Comparison of ENCODE assay signal across 9 mouse cellular contexts in the genomic region with DNA sequence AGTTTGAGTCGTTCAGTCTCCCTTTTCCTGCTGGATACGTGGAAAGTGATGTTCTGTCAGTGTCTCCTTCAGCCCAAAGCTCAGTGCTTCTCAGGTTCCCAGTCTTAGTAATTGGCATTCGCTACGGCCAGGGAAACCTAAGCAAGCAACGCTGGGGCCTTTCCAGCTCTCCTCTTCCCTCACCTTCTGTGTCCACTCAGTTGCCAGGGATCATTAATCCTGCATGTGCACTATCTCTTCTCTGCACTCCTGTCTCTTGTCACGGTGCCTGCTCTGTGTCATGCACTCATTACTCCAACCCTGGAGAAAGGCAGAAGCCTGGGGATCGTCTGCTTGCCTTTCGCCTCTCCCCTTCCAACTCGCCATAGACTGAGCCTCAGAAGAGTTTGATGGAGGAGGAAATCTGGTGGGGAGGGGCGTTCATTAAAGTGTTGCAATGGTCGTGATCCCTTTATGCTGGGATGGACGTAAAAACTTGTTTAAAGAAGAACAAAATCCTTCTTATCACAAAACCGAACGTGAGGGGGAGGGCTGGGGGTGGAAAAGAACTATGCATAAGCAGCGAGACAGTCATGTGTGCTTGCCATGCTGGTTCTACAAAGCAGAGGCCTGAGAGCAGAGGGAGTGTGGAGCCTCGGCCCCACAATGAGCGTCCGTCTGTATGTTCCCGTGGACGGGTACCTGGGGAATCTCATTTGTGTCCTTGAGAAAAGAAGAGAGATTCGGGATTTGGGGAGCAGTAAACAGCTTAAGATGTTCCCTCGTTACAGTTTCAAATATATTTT.
A peak's percentile ranks its signal among the peaks of the same experiment; 100 is the strongest.
DNase-seq lines count a peak whose midpoint lies in the region; ATAC-seq and TF ChIP-seq lines count a peak whose summit lies in the region.
"Had no signal": no experiment of that assay in that cellular context is flagged by ENCODE, and none has a peak within 500 bp of the region (broad histone marks: within the 10 kb centered on the region; RNA-seq: fewer than 3 reads in every experiment).

No protein-coding gene starts in this region.

- no peak for TF ChIP-seq CTCF in brain, embryonic 14.5 days (IDR thresholded peaks at IDR 0.05; ENCODE audit: borderline replicate concordance, extremely low read depth, insufficient read depth, insufficient read length)

- H3K27me3 ChIP-seq in heart, embryonic 13.5 days (replicated peaks): no peaks in the 10 kb centered on the region
- H3K27me3 ChIP-seq: neural tube, embryonic 13.5 days had no signal

- no peaks in the 10 kb centered on the region for H3K9me3 ChIP-seq in heart, embryonic 13.5 days
- H3K9me3 ChIP-seq: neural tube, embryonic 13.5 days had no signal

- peak; percentile 13 for DNase-seq in left cerebral cortex, adult 11 months (ENCODE audit: low spot score)
- no peak for DNase-seq in left cerebral cortex, postnatal 10 days (ENCODE audit: extremely low spot score in 1 of 2, low spot score in 2 of 2)
- DNase-seq in brain, embryonic 14.5 days (ENCODE audit: low read depth): peak; percentile 29
- peak; percentile 54 for DNase-seq in mesoderm, embryonic 11.5 days (ENCODE audit: low read depth, low spot score)
- DNase-seq in frontal cortex, postnatal 36 days (ENCODE audit: low spot score in 2 of 2): no peak
- DNase-seq in kidney, postnatal 4 days: no peak
- DNase-seq in thymus, postnatal 0 days (ENCODE audit: low spot score): no peak

- peak overlapping the region; percentile 25 for H3K4me3 ChIP-seq in heart, embryonic 13.5 days
- H3K4me3 ChIP-seq: neural tube, embryonic 13.5 days had no signal

- H3K4me2 ChIP-seq in heart, embryonic 13.5 days: peak overlapping the region; percentile 62
- H3K4me2 ChIP-seq: neural tube, embryonic 13.5 days had no signal

- peak overlapping the region; percentile 47 for H3K9ac ChIP-seq in heart, embryonic 13.5 days
- H3K9ac ChIP-seq: neural tube, embryonic 13.5 days had no signal

- intact Hi-C loops in left cerebral cortex, postnatal 10 days (cut with DNase I): no loop called here

- peaks cover 45% of the 10 kb centered on the region for H3K4me1 ChIP-seq in heart, embryonic 13.5 days

- no peaks in the 10 kb centered on the region for H3K36me3 ChIP-seq in heart, embryonic 13.5 days
- H3K36me3 ChIP-seq: neural tube, embryonic 13.5 days had no signal

- peak overlapping the region; percentile 79 for H3K27ac ChIP-seq in heart, embryonic 13.5 days (replicated peaks)
- H3K27ac ChIP-seq: neural tube, embryonic 13.5 days had no signal

- ATAC-seq in heart, embryonic 13.5 days (ENCODE audit: extremely low read depth, insufficient number of reproducible peaks, low FRiP score, low TSS enrichment): no peak

- WGBS in heart, embryonic 13.5 days: 21% methylated on average over 22 of the region's 22 CpGs

- no peak for TF ChIP-seq POLR2A in brain, embryonic 14.5 days (IDR thresholded peaks at IDR 0.05; ENCODE audit: borderline replicate concordance, extremely low read depth, insufficient read depth, insufficient read length, poor library complexity, severe bottlenecking)

Comparison
In these comparisons a context has a peak if more than half of its experiments do, and no peak if none do; other contexts are left out.
1. DNase-seq: peak in left cerebral cortex, adult 11 months (single experiment), brain, embryonic 14.5 days (single experiment) and mesoderm, embryonic 11.5 days (single experiment); none in left cerebral cortex, postnatal 10 days (0 of 2), frontal cortex, postnatal 36 days (0 of 2), kidney, postnatal 4 days (0 of 2) and thymus, postnatal 0 days (single experiment).